Mouse (Mus musculus) cerebellum, postnatal 25 days (tissue): Measurements from ENCODE around the gene Nploc4.
"Not testable (repeated sequence)": the region's sequence is repeated elsewhere in the genome, so short reads cannot be mapped to it uniquely, and the experiment has no call there.

ENCODE experiments used
- DNase-seq, 2 experiments: peaks; one replicate each; pipeline ENCODE4 v3.0.0; 2021; ENCODE audit warnings: mixed read lengths in 2 of 2

Nploc4 gene

GRCm38 (mm10) chr11:120442344-120442743, 4.8 kb upstream of the Nploc4 start, which contains the start of gene Tspan10:
Gene Tspan10, plus strand, starts transcription at chr11:120442644.
- no peak for DNase-seq

GRCm38 (mm10) chr11:120437857-120438385, 413 bp upstream of the Nploc4 start:
- no peak for DNase-seq

GRCm38 (mm10) chr11:120426727-120427126, 10.8 kb downstream of the Nploc4 start:
- DNase-seq, result no peak

GRCm38 (mm10) chr11:120423569-120424295, 13.8 kb downstream of the Nploc4 start:
- DNase-seq, result peak; percentile 69 to 79

GRCm38 (mm10) chr11:120422651-120423568, 14.6 kb downstream of the Nploc4 start:
- DNase-seq, result no peak

- no peak for DNase-seq
These were observed 18.9 kb downstream of the Nploc4 start for GRCm38 (mm10) chr11:120418592-120418991.

GRCm38 (mm10) chr11:120417852-120418251, 19.7 kb downstream of the Nploc4 start:
- DNase-seq, result no peak

GRCm38 (mm10) chr11:120413621-120414020, 23.9 kb downstream of the Nploc4 start:
- not testable (repeated sequence) for DNase-seq

GRCm38 (mm10) chr11:120406445-120406844, 31.1 kb downstream of the Nploc4 start:
- DNase-seq, result no peak

GRCm38 (mm10) chr11:120405867-120406266, 31.6 kb downstream of the Nploc4 start:
- no peak for DNase-seq

GRCm38 (mm10) chr11:120404814-120405213, 32.7 kb downstream of the Nploc4 start:
- no peak for DNase-seq

GRCm38 (mm10) chr11:120399319-120399718, 38.2 kb downstream of the Nploc4 start:
- no peak for DNase-seq

- no peak for DNase-seq
These were observed 39.9 kb downstream of the Nploc4 start for GRCm38 (mm10) chr11:120397602-120398001.

GRCm38 (mm10) chr11:120395661-120396060, 41.8 kb downstream of the Nploc4 start:
- DNase-seq, result no peak

- no peak for DNase-seq
These were observed 48.9 kb downstream of the Nploc4 start for GRCm38 (mm10) chr11:120388580-120388979.

- no peak for DNase-seq
These were observed 50.4 kb downstream of the Nploc4 start for GRCm38 (mm10) chr11:120387157-120387556.

GRCm38 (mm10) chr11:120386632-120387031, 50.9 kb downstream of the Nploc4 start:
- DNase-seq, result no peak

GRCm38 (mm10) chr11:120382509-120382908, 55.0 kb downstream of the Nploc4 start:
- DNase-seq, result no peak

GRCm38 (mm10) chr11:120381157-120381556, 56.4 kb downstream of the Nploc4 start:
- no peak for DNase-seq

- no peak for DNase-seq
These were observed 57.2 kb downstream of the Nploc4 start for GRCm38 (mm10) chr11:120380271-120380670.

- peak; percentile 90 to 92 for DNase-seq
These were observed 58.6 kb downstream of the Nploc4 start, which contains the start of gene Faap100 for GRCm38 (mm10) chr11:120378611-120379540. Gene Faap100, minus strand, starts transcription at chr11:120378764.

GRCm38 (mm10) chr11:120378031-120378610, 59.4 kb downstream of the Nploc4 start:
- DNase-seq, result peak in 1 of 2 experiments; percentile 68
